Mouse (Mus musculus): Measurements from ENCODE around the gene Arhgef33. TPM values are rescaled to one million over a fixed set of nuclear protein-coding genes. Genes with fewer than 3 reads are reported as not detected.

The Arhgef33 gene
- total and polyA plus RNA-seq, 3 experiments, result 0.06 to 0.18 TPM; not detected in 1

DNA sequence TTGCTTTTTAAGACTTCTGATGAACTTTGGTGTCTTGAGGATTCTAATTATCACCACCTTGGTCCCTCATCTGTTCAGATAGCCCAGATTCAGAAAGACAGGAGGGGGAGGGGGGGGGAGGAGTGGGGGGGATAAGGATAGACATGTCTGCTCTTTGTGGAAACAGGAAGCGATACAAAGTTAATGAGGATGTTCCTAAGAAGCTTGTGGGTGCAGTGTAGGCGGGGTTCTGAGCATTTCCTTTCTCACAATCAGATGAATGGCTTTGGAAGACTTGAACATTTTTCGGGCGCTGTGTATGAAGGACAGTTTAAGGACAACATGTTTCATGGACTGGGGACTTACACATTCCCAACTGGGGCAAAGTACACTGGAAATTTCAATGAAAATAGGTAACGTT lies 11.9 kb upstream of the Arhgef33 start:
- H3K36me3 ChIP-seq (ENCODE audit: control insufficient read depth, insufficient read depth, low read length), result no peaks in the 10 kb centered on the region
- WGBS, result 59% methylated on average over 5 of the region's 5 CpGs
- H3K79me2 ChIP-seq (replicated peaks; ENCODE audit: control insufficient read depth, insufficient read depth, low read length), result no peaks in the 10 kb centered on the region
- H3K4me1 ChIP-seq (ENCODE audit: control insufficient read depth, insufficient read depth, low read length), result no peaks in the 10 kb centered on the region
- no peaks in the 10 kb centered on the region for H3K27me3 ChIP-seq (ENCODE audit: control insufficient read depth, insufficient read depth, low read length)
- TF ChIP-seq CTCF (IDR thresholded peaks at IDR 0.05) (no peak), EP300 (IDR thresholded peaks at IDR 0.05; ENCODE audit: insufficient read depth, low read depth, low read length) (no peak), POLR2A (IDR thresholded peaks at IDR 0.05; ENCODE audit: insufficient read depth, low read depth, low read length) (no peak)
- no peak overlapping the region for H3K4me3 ChIP-seq
- no peak for DNase-seq
- H3K27ac ChIP-seq, result no peak overlapping the region
- no peak overlapping the region for H3K9ac ChIP-seq (ENCODE audit: low read depth, low read length)
- intact Hi-C loops (cut with DNase I), result no loop called here

DNA sequence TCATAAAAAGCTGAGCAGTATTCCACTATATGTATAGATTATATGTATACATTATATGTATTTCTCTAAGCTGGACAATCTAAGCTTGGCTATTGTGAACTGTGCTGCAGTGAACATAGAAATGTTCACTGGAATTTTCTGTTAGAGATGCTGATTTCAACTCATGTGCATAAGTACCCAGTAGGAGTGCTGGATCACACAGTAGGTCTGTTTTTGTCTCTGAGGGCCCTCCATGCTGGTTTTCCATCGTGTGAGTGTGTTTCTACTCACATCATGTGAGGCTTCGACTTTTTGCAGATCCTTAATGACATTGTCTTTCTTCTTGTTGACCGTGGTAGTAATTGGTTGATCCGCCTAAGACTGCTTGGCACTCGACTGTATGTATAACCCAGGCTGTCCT lies 8.4 kb upstream of the Arhgef33 start:
- WGBS, result 89% methylated on average over 5 of the region's 5 CpGs
- Histone ChIP-seq H3K27ac (no peak overlapping the region), H3K27me3 (ENCODE audit: control insufficient read depth, insufficient read depth, low read length) (no peaks in the 10 kb centered on the region), H3K4me3 (no peak overlapping the region), H3K79me2 (replicated peaks; ENCODE audit: control insufficient read depth, insufficient read depth, low read length) (no peaks in the 10 kb centered on the region), H3K4me1 (ENCODE audit: control insufficient read depth, insufficient read depth, low read length) (no peaks in the 10 kb centered on the region), H3K9ac (ENCODE audit: low read depth, low read length) (no peak overlapping the region), H3K36me3 (ENCODE audit: control insufficient read depth, insufficient read depth, low read length) (no peaks in the 10 kb centered on the region)
- intact Hi-C loops (cut with DNase I), result no loop called here
- no peak for DNase-seq
- TF ChIP-seq POLR2A (IDR thresholded peaks at IDR 0.05; ENCODE audit: insufficient read depth, low read depth, low read length) (no peak), CTCF (IDR thresholded peaks at IDR 0.05) (no peak), EP300 (IDR thresholded peaks at IDR 0.05; ENCODE audit: insufficient read depth, low read depth, low read length) (no peak)

DNA sequence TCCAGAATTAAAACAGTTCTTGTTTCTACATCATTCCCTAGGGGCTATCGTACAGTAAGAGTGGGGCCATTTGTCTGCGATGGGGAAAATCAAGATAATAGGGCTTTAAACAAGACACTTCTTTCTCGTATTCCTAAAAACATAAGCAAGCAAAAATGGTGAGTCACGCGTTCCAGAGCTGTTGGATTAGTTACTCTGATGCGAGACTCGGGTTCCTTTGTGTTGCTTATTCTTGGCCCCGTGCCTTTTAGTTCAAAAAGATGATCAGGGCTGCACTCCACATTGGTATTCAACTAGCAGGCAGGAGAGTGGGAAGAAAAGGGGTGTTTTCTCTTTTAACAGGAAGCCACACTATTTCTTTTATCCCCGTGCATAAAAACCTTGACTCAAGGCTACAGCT lies 4.6 kb downstream of the Arhgef33 start:
- Histone ChIP-seq H3K9ac (ENCODE audit: low read depth, low read length) (no peak overlapping the region), H3K27ac (no peak overlapping the region), H3K27me3 (ENCODE audit: control insufficient read depth, insufficient read depth, low read length) (no peaks in the 10 kb centered on the region), H3K4me1 (ENCODE audit: control insufficient read depth, insufficient read depth, low read length) (no peaks in the 10 kb centered on the region), H3K4me3 (no peak overlapping the region), H3K36me3 (ENCODE audit: control insufficient read depth, insufficient read depth, low read length) (no peaks in the 10 kb centered on the region), H3K79me2 (replicated peaks; ENCODE audit: control insufficient read depth, insufficient read depth, low read length) (no peaks in the 10 kb centered on the region)
- DNase-seq, result no peak
- intact Hi-C loops (cut with DNase I), result no loop called here
- WGBS, result 41% methylated on average over 9 of the region's 9 CpGs
- TF ChIP-seq POLR2A (IDR thresholded peaks at IDR 0.05; ENCODE audit: insufficient read depth, low read depth, low read length) (no peak), CTCF (IDR thresholded peaks at IDR 0.05) (no peak), EP300 (IDR thresholded peaks at IDR 0.05; ENCODE audit: insufficient read depth, low read depth, low read length) (no peak)

DNA sequence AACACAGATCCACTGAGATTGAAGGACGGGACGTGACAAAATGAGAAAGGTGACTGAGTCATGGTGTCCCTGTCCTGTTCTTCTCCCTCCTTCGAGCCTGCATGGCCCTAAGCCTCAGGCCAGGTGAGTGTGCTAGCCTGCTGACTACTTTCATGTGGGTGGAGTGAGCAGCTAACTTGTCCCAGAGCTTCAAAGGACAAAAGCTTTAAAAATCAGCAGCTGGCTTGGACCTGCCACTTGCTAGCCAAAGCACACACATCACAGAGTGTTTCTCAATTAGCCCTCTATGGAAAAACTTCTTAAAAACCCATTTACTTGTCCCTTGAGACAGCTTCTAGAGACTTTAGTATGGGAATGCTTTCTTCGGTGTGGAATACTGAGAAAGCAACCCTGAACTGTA lies 5.2 kb downstream of the Arhgef33 start:
- 66% methylated on average over 4 of the region's 4 CpGs for WGBS
- DNase-seq, result no peak
- Histone ChIP-seq H3K36me3 (ENCODE audit: control insufficient read depth, insufficient read depth, low read length) (no peaks in the 10 kb centered on the region), H3K27ac (no peak overlapping the region), H3K79me2 (replicated peaks; ENCODE audit: control insufficient read depth, insufficient read depth, low read length) (no peaks in the 10 kb centered on the region), H3K27me3 (ENCODE audit: control insufficient read depth, insufficient read depth, low read length) (no peaks in the 10 kb centered on the region), H3K9ac (ENCODE audit: low read depth, low read length) (no peak overlapping the region), H3K4me1 (ENCODE audit: control insufficient read depth, insufficient read depth, low read length) (no peaks in the 10 kb centered on the region), H3K4me3 (no peak overlapping the region)
- TF ChIP-seq CTCF (IDR thresholded peaks at IDR 0.05), result no peak
- intact Hi-C loops (cut with DNase I), result no loop called here

DNA sequence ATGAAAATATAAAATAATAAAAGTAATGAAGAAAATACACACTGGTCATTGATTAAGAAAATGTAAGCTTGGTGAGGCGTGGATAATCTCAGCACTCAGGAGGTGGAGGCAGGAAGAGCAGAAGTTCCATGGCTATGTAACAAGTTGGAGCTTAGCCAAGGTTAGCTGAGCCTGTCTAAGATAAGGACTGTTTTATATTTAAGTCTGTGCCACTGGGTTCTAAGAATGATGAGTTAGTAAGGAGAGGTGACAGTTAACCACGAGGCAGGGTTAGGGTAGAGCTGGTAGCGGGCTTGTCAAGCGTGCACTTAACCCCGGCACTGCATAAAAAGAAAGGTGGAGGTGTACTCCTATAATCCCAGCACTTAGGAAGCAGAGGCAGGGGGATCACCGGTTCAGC lies 15.0 kb downstream of the Arhgef33 start:
- Histone ChIP-seq H3K27ac (no peak overlapping the region), H3K79me2 (replicated peaks; ENCODE audit: control insufficient read depth, insufficient read depth, low read length) (no peaks in the 10 kb centered on the region), H3K4me1 (ENCODE audit: control insufficient read depth, insufficient read depth, low read length) (peaks cover 2% of the 10 kb centered on the region; the same call in 1 of the 2 replicates), H3K36me3 (ENCODE audit: control insufficient read depth, insufficient read depth, low read length) (no peaks in the 10 kb centered on the region), H3K9ac (ENCODE audit: low read depth, low read length) (no peak overlapping the region), H3K27me3 (ENCODE audit: control insufficient read depth, insufficient read depth, low read length) (no peaks in the 10 kb centered on the region), H3K4me3 (no peak overlapping the region)
- DNase-seq, result no peak
- 52% methylated on average over 6 of the region's 6 CpGs for WGBS
- intact Hi-C loops (cut with DNase I), result no loop called here
- TF ChIP-seq EP300 (IDR thresholded peaks at IDR 0.05; ENCODE audit: insufficient read depth, low read depth, low read length) (no peak), CTCF (IDR thresholded peaks at IDR 0.05) (no peak), POLR2A (IDR thresholded peaks at IDR 0.05; ENCODE audit: insufficient read depth, low read depth, low read length) (no peak)

DNA sequence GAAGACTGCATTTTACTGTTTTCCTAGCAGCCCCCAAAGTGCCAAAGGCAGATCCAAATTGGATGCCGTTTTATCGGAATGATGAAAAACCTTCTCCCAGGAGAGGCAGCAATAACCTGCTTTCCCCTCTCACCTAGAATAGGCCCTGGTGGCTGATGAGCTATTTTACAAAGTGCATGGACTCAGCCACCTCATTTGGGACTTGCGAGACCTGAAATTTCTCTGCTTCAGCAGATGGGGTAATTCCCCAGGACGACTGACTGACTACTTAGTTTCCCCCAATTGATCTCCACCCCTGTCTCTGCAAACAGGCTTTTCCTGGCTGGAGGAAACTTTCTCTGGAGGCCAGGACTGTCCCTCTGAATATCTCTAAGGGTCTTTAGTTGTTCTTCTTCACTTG lies 15.8 kb downstream of the Arhgef33 start:
- 78% methylated on average over 4 of the region's 4 CpGs for WGBS
- no peaks in the 10 kb centered on the region for H3K36me3 ChIP-seq (ENCODE audit: control insufficient read depth, insufficient read depth, low read length)
- intact Hi-C loops (cut with DNase I), result no loop called here
- no peak overlapping the region for H3K4me3 ChIP-seq
- no peak overlapping the region for H3K27ac ChIP-seq
- H3K79me2 ChIP-seq (replicated peaks; ENCODE audit: control insufficient read depth, insufficient read depth, low read length), result no peaks in the 10 kb centered on the region
- DNase-seq, result no peak
- no peak overlapping the region for H3K9ac ChIP-seq (ENCODE audit: low read depth, low read length)
- TF ChIP-seq POLR2A (IDR thresholded peaks at IDR 0.05; ENCODE audit: insufficient read depth, low read depth, low read length) (no peak), EP300 (IDR thresholded peaks at IDR 0.05; ENCODE audit: insufficient read depth, low read depth, low read length) (no peak), CTCF (IDR thresholded peaks at IDR 0.05) (no peak)
- H3K4me1 ChIP-seq (ENCODE audit: control insufficient read depth, insufficient read depth, low read length), result peaks cover 2% of the 10 kb centered on the region; the same call in 1 of the 2 replicates
- no peaks in the 10 kb centered on the region for H3K27me3 ChIP-seq (ENCODE audit: control insufficient read depth, insufficient read depth, low read length)
